ENCODE assay signal across 16 mouse cellular contexts in the genomic region with DNA sequence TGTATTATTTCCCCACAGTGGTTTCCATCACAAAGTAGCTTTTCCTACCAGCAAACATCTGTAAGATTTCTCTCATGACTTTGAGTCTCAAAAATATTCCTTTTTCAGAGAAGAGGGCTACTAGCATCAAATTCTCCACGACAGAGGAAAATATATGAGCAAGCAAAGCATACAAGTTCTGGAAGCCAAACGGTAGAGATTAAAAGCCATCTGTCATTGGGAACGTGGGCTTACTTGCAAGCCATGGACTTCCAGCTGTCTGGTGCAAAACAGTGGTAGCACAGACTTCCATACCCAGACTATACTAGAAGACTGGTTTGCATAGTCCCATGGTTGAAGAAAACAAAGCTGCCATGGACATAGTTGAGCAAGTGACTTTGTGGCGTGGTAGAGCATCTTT.
DNase-seq lines count a peak whose midpoint lies in the region; ATAC-seq lines count a peak whose summit lies in the region.
"Had no signal": no experiment of that assay in that cellular context is flagged by ENCODE, and none has a peak within 500 bp of the region (broad histone marks: within the 10 kb centered on the region; RNA-seq: fewer than 3 reads in every experiment).

No protein-coding gene starts in this region.

- ATAC-seq in frontal cortex, adult (ENCODE audit: low TSS enrichment): peak; percentile 36
- ATAC-seq: CD4-positive, CD25-positive, alpha-beta regulatory T cell, adult 4 months; forebrain, embryonic 16.5 days; intestine, embryonic 15.5 days had no signal

- DNase-seq in cerebellum, adult 11 months: peak; percentile 19
- no peak for DNase-seq in cerebellum, adult 11-12 months
- no peak for DNase-seq in frontal cortex, postnatal 25 days (ENCODE audit: low spot score in 2 of 2)
- peak; percentile 87 for DNase-seq in brain, adult 2 months (ENCODE audit: low read depth, low spot score)
- DNase-seq in layer of hippocampus, adult 9-10 months (ENCODE audit: low spot score): peak; percentile 51
- no peak for DNase-seq in spleen, adult 18-20 months
- no peak for DNase-seq in heart, adult 9 months (ENCODE audit: low spot score in 2 of 2)
- DNase-seq: adrenal gland, postnatal 10 days; B cell, adult 2 months; gastrocnemius, adult 2 months; gastrocnemius, postnatal 25 days; heart, postnatal 14 days had no signal

Comparison
In these comparisons a context has a peak if more than half of its experiments do, and no peak if none do; other contexts are left out.
1. DNase-seq: peak in cerebellum, adult 11 months (single experiment), brain, adult 2 months (single experiment) and layer of hippocampus, adult 9-10 months (single experiment); none in cerebellum, adult 11-12 months (single experiment), frontal cortex, postnatal 25 days (0 of 2), spleen, adult 18-20 months (0 of 2) and heart, adult 9 months (0 of 2).